In the genomic region with DNA sequence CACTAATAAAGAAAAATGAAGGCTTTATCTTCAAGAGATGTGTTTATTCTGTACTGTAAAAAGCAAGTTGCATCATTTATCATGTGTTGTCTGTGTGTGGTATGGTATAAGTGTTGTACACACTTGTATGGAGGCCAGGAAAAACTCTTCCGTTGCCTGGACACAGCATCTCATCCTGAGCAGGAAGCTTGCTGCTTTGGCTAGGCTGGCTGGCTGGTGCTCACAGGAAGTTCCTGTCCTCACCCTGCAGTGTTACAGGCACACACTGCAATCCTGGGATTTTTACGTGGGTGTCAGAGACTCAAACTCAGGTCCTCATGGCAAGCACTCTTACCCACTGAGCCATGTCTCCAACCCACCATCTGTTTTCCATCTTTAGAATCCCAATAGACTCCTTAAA, we compare ENCODE assay signal across 20 mouse cellular contexts. TPM values are rescaled to one million over a fixed set of nuclear protein-coding genes. Genes with fewer than 3 reads are reported as not detected.
DNase-seq lines count a peak whose midpoint lies in the region; ATAC-seq and TF ChIP-seq lines count a peak whose summit lies in the region.
"Had no signal": no experiment of that assay in that cellular context is flagged by ENCODE, and none has a peak within 500 bp of the region (broad histone marks: within the 10 kb centered on the region; RNA-seq: fewer than 3 reads in every experiment).

No protein-coding gene starts in this region.

- H3K27ac ChIP-seq in heart, postnatal 0 days (ENCODE audit: low read depth) = no peak overlapping the region
- no peak overlapping the region for H3K27ac ChIP-seq in heart, embryonic 12.5 days (ENCODE audit: poor library complexity, severe bottlenecking)
- H3K27ac ChIP-seq in kidney, embryonic 16.5 days (ENCODE audit: low read length) = no peak overlapping the region
- H3K27ac ChIP-seq: embryonic facial prominence, embryonic 13.5 days; forebrain, embryonic 12.5 days; hindbrain, embryonic 13.5 days; hindbrain, postnatal 0 days had no signal

- peak; percentile 39; the same call in 1 of the 2 replicates for ATAC-seq in heart, postnatal 0 days (ENCODE audit: insufficient read depth, low read depth)
- ATAC-seq in heart, embryonic 12.5 days (ENCODE audit: insufficient number of reproducible peaks, low FRiP score) = no peak
- ATAC-seq in kidney, embryonic 16.5 days (ENCODE audit: low FRiP score, low TSS enrichment) = no peak
- ATAC-seq: CD4-positive, CD25-positive, alpha-beta regulatory T cell, adult 4 months; forebrain, embryonic 16.5 days; hindbrain, postnatal 0 days had no signal

- H3K4me3 ChIP-seq in heart, postnatal 0 days (ENCODE audit: low read depth, low read length) = no peak overlapping the region
- no peak overlapping the region for H3K4me3 ChIP-seq in heart, embryonic 12.5 days
- H3K4me3 ChIP-seq in kidney, embryonic 16.5 days (ENCODE audit: low read length) = no peak overlapping the region
- H3K4me3 ChIP-seq: embryonic facial prominence, embryonic 13.5 days; forebrain, embryonic 12.5 days; hindbrain, embryonic 13.5 days had no signal

- DNase-seq in heart, postnatal 0 days (ENCODE audit: low spot score) = no peak
- DNase-seq in kidney, postnatal 10 days = peak; percentile 22
- peak; percentile 31 for DNase-seq in 3T3-L1 (ENCODE audit: low read depth, low spot score)
- peak; percentile 11 for DNase-seq in adipocyte (ENCODE audit: low spot score)
- DNase-seq in cerebellum, postnatal 25 days = no peak
- DNase-seq: adrenal gland, postnatal 10 days; B cell, adult 2 months; cerebellum, adult 11-12 months; cerebellum, adult 9-10 months; cerebellum, postnatal 36 days; gastrocnemius, postnatal 14 days had no signal

- TF ChIP-seq EP300 in heart, postnatal 0 days (IDR thresholded peaks at IDR 0.05; ENCODE audit: low read depth) = no peak

- no peaks in the 10 kb centered on the region for H3K27me3 ChIP-seq in heart, postnatal 0 days (ENCODE audit: control insufficient read depth, insufficient read depth, low read length)
- no peaks in the 10 kb centered on the region for H3K27me3 ChIP-seq in heart, embryonic 12.5 days (replicated peaks)
- no peaks in the 10 kb centered on the region for H3K27me3 ChIP-seq in kidney, embryonic 16.5 days (ENCODE audit: insufficient read depth, low read length)
- H3K27me3 ChIP-seq: embryonic facial prominence, embryonic 13.5 days; forebrain, embryonic 12.5 days; hindbrain, embryonic 13.5 days had no signal

- H3K36me3 ChIP-seq in heart, postnatal 0 days (replicated peaks; ENCODE audit: control insufficient read depth, insufficient read depth, low read length) = peaks cover 39% of the 10 kb centered on the region
- H3K36me3 ChIP-seq in heart, embryonic 12.5 days = peaks cover 42% of the 10 kb centered on the region
- peaks cover 23% of the 10 kb centered on the region for H3K36me3 ChIP-seq in kidney, embryonic 16.5 days (ENCODE audit: insufficient read depth, low read length)

- H3K4me2 ChIP-seq in heart, postnatal 0 days (ENCODE audit: low read depth, low read length) = no peak overlapping the region
- H3K4me2 ChIP-seq in heart, embryonic 12.5 days = no peak overlapping the region
- no peak overlapping the region for H3K4me2 ChIP-seq in kidney, embryonic 16.5 days (replicated peaks; ENCODE audit: low read depth, low read length)
- H3K4me2 ChIP-seq: embryonic facial prominence, embryonic 13.5 days; forebrain, embryonic 12.5 days; hindbrain, embryonic 13.5 days had no signal

- no peak for TF ChIP-seq CTCF in heart, postnatal 0 days (IDR thresholded peaks at IDR 0.05; ENCODE audit: low read depth)

- no peak overlapping the region for H3K9ac ChIP-seq in heart, postnatal 0 days (replicated peaks; ENCODE audit: low read depth, low read length)
- H3K9ac ChIP-seq in heart, embryonic 12.5 days = no peak overlapping the region
- H3K9ac ChIP-seq in kidney, embryonic 16.5 days (replicated peaks; ENCODE audit: low read length) = no peak overlapping the region
- H3K9ac ChIP-seq: embryonic facial prominence, embryonic 13.5 days; forebrain, embryonic 12.5 days; hindbrain, embryonic 13.5 days had no signal

- no peaks in the 10 kb centered on the region for H3K9me3 ChIP-seq in heart, postnatal 0 days (replicated peaks; ENCODE audit: control insufficient read depth, low read length)
- no peaks in the 10 kb centered on the region for H3K9me3 ChIP-seq in heart, embryonic 12.5 days (replicated peaks)
- no peaks in the 10 kb centered on the region for H3K9me3 ChIP-seq in kidney, embryonic 16.5 days (ENCODE audit: low read length)
- H3K9me3 ChIP-seq: embryonic facial prominence, embryonic 13.5 days; forebrain, embryonic 12.5 days; G1E; hindbrain, embryonic 13.5 days had no signal

- WGBS in heart, postnatal 0 days = 27% methylated on average over 2 of the region's 2 CpGs
- 50% methylated on average over 2 of the region's 2 CpGs for WGBS in heart, embryonic 12.5 days
- 70% methylated on average over 2 of the region's 2 CpGs for WGBS in kidney, embryonic 16.5 days

- no peaks in the 10 kb centered on the region for H3K4me1 ChIP-seq in heart, postnatal 0 days (ENCODE audit: control insufficient read depth, insufficient read depth)
- no peaks in the 10 kb centered on the region for H3K4me1 ChIP-seq in heart, embryonic 12.5 days (replicated peaks)
- H3K4me1 ChIP-seq in kidney, embryonic 16.5 days (ENCODE audit: insufficient read depth, low read length) = no peaks in the 10 kb centered on the region
- H3K4me1 ChIP-seq: embryonic facial prominence, embryonic 13.5 days; forebrain, embryonic 12.5 days; hindbrain, embryonic 13.5 days had no signal

RNA-seq across cellular contexts. Expression of gene Zdhhc20, which starts 26.9 kb away (rescaled TPM):
- total RNA-seq in heart, postnatal 0 days (2014; rRNA removed; ENCODE audit: low replicate concordance) = 13.2 and 18.8 TPM in 2 replicates
- 25.9 and 28.6 TPM in 2 replicates for polyA plus RNA-seq in heart, postnatal 0 days (2015; fragmentation: Nextera tagmentation; extraction: Ambion mirVana)
- polyA plus RNA-seq in heart, embryonic 12.5 days (2016; fragmentation: Nextera tagmentation; extraction: Ambion mirVana) = 47.3 and 48.6 TPM in 2 replicates
- polyA plus RNA-seq in kidney, embryonic 16.5 days (2015; fragmentation: Nextera tagmentation; extraction: Ambion mirVana) = 64.9 and 67.9 TPM in 2 replicates

RNA-seq across cellular contexts. Expression of gene Mrpl57, which starts 37.1 kb away (rescaled TPM):
- 21.5 and 55.3 TPM in 2 replicates for total RNA-seq in heart, postnatal 0 days (2014; rRNA removed; ENCODE audit: low replicate concordance)
- 164 and 166 TPM in 2 replicates for polyA plus RNA-seq in heart, postnatal 0 days (2015; fragmentation: Nextera tagmentation; extraction: Ambion mirVana)
- polyA plus RNA-seq in heart, embryonic 12.5 days (2016; fragmentation: Nextera tagmentation; extraction: Ambion mirVana) = 124 and 129 TPM in 2 replicates
- 160 and 161 TPM in 2 replicates for polyA plus RNA-seq in kidney, embryonic 16.5 days (2015; fragmentation: Nextera tagmentation; extraction: Ambion mirVana)

RNA-seq across cellular contexts. Expression of gene Ska3, which starts 37.1 kb away (rescaled TPM):
- total RNA-seq in heart, postnatal 0 days (2014; rRNA removed; ENCODE audit: low replicate concordance) = 4.7 and 7.9 TPM in 2 replicates
- 6.6 and 6.9 TPM in 2 replicates for polyA plus RNA-seq in heart, postnatal 0 days (2015; fragmentation: Nextera tagmentation; extraction: Ambion mirVana)
- 31.7 and 33.9 TPM in 2 replicates for polyA plus RNA-seq in heart, embryonic 12.5 days (2016; fragmentation: Nextera tagmentation; extraction: Ambion mirVana)
- polyA plus RNA-seq in kidney, embryonic 16.5 days (2015; fragmentation: Nextera tagmentation; extraction: Ambion mirVana) = 40.5 and 42.1 TPM in 2 replicates

Comparison
In these comparisons a context has a peak if more than half of its experiments do, and no peak if none do; other contexts are left out.
1. DNase-seq: peak in kidney, postnatal 10 days (single experiment), 3T3-L1 (single experiment) and adipocyte (single experiment); none in heart, postnatal 0 days (single experiment) and cerebellum, postnatal 25 days (0 of 2).